Comparison of ENCODE assay signal across 11 mouse cellular contexts in genomic region chr5:149079758-149080150, GRCm38 (mm10).
DNase-seq lines count a peak whose midpoint lies in the region; ATAC-seq lines count a peak whose summit lies in the region.
"Had no signal": no experiment of that assay in that cellular context is flagged by ENCODE, and none has a peak within 500 bp of the region (broad histone marks: within the 10 kb centered on the region; RNA-seq: fewer than 3 reads in every experiment).

No protein-coding gene starts in this region.

- 0 out of 2 replicates have a peak overlapping the region, but pooled peaks have one; percentile 45 for H3K27ac ChIP-seq in hindbrain, embryonic 10.5 days
- no peak overlapping the region for H3K27ac ChIP-seq in hindbrain, embryonic 16.5 days (ENCODE audit: low read depth, low read length)
- H3K27ac ChIP-seq in liver, embryonic 15.5 days (replicated peaks) = no peak overlapping the region
- H3K27ac ChIP-seq: hindbrain, embryonic 12.5 days had no signal

- no peak overlapping the region for H3K4me3 ChIP-seq in hindbrain, embryonic 10.5 days
- H3K4me3 ChIP-seq in hindbrain, embryonic 16.5 days (ENCODE audit: low read length) = no peak overlapping the region
- H3K4me3 ChIP-seq in liver, embryonic 15.5 days (replicated peaks) = no peak overlapping the region
- H3K4me3 ChIP-seq: hindbrain, embryonic 12.5 days had no signal

- ATAC-seq in hindbrain, embryonic 16.5 days = no peak
- no peak for ATAC-seq in liver, embryonic 15.5 days (ENCODE audit: insufficient read depth)
- no peak for ATAC-seq in monocyte, adult 5-6 weeks (replicated peaks; ENCODE audit: insufficient number of reproducible peaks, low FRiP score, low TSS enrichment, poor library complexity, severe bottlenecking)
- no peak for ATAC-seq in activated CD4-positive, CD25-positive, alpha-beta regulatory T cell, adult 4 months

- DNase-seq in hindbrain, embryonic 10.5 days (ENCODE audit: low spot score) = no peak
- DNase-seq in CD4-positive helper T cell, adult 2 months (ENCODE audit: low read depth, low spot score) = peak; percentile 38
- peak; percentile 22 for DNase-seq in T-cell, adult 2 months (ENCODE audit: low spot score)
- no peak for DNase-seq in cerebellum, adult 18-20 months
- DNase-seq: adrenal gland, postnatal 25 days; cerebellum, adult 2 months had no signal

- 36% methylated on average over 7 of the region's 7 CpGs for WGBS in hindbrain, embryonic 10.5 days
- 52% methylated on average over 7 of the region's 7 CpGs for WGBS in hindbrain, embryonic 16.5 days
- WGBS in liver, embryonic 15.5 days (ENCODE audit: insufficient replicate concordance) = 35% methylated on average over 7 of the region's 7 CpGs

- no peaks in the 10 kb centered on the region for H3K36me3 ChIP-seq in hindbrain, embryonic 10.5 days
- no peaks in the 10 kb centered on the region for H3K36me3 ChIP-seq in hindbrain, embryonic 16.5 days (ENCODE audit: control insufficient read depth, insufficient read depth, low read length)
- H3K36me3 ChIP-seq in liver, embryonic 15.5 days (replicated peaks) = no peaks in the 10 kb centered on the region
- H3K36me3 ChIP-seq: hindbrain, embryonic 12.5 days had no signal

- no peak overlapping the region for H3K4me2 ChIP-seq in hindbrain, embryonic 16.5 days (ENCODE audit: low read length)
- peak overlapping the region; percentile 18; the same call in 1 of the 2 replicates for H3K4me2 ChIP-seq in liver, embryonic 15.5 days
- H3K4me2 ChIP-seq: hindbrain, embryonic 12.5 days had no signal

- no peaks in the 10 kb centered on the region for H3K9me3 ChIP-seq in hindbrain, embryonic 10.5 days
- peaks cover 4% of the 10 kb centered on the region; the same call in 1 of the 2 replicates for H3K9me3 ChIP-seq in hindbrain, embryonic 16.5 days (ENCODE audit: control insufficient read depth, low read length)
- no peaks in the 10 kb centered on the region for H3K9me3 ChIP-seq in liver, embryonic 15.5 days (replicated peaks)
- H3K9me3 ChIP-seq: hindbrain, embryonic 12.5 days had no signal

- H3K4me1 ChIP-seq in hindbrain, embryonic 10.5 days (replicated peaks) = peaks cover 12% of the 10 kb centered on the region
- no peaks in the 10 kb centered on the region for H3K4me1 ChIP-seq in hindbrain, embryonic 16.5 days (ENCODE audit: control insufficient read depth, insufficient read depth, low read depth, low read length)
- 0 out of 2 replicates have a peak, but pooled peaks cover 15% of the 10 kb centered on the region for H3K4me1 ChIP-seq in liver, embryonic 15.5 days (replicated peaks)

- H3K9ac ChIP-seq in hindbrain, embryonic 16.5 days (ENCODE audit: low read depth, low read length) = no peak overlapping the region
- no peak overlapping the region for H3K9ac ChIP-seq in liver, embryonic 15.5 days
- H3K9ac ChIP-seq: hindbrain, embryonic 12.5 days had no signal

- H3K27me3 ChIP-seq in hindbrain, embryonic 10.5 days (ENCODE audit: insufficient read depth, poor library complexity, severe bottlenecking) = peaks cover 19% of the 10 kb centered on the region
- H3K27me3 ChIP-seq in hindbrain, embryonic 16.5 days (replicated peaks; ENCODE audit: control insufficient read depth, insufficient read depth, low read length) = no peaks in the 10 kb centered on the region
- H3K27me3 ChIP-seq in liver, embryonic 15.5 days = peaks cover 8% of the 10 kb centered on the region; the same call in 1 of the 2 replicates
- H3K27me3 ChIP-seq: hindbrain, embryonic 12.5 days had no signal

Comparison
In these comparisons a context has a peak if more than half of its experiments do, and no peak if none do; other contexts are left out.
1. DNase-seq: peak in CD4-positive helper T cell, adult 2 months (single experiment) and T-cell, adult 2 months (single experiment); none in hindbrain, embryonic 10.5 days (single experiment) and cerebellum, adult 18-20 months (0 of 2).